ENCODE assay signal across 8 mouse cellular contexts in genomic region chr3:49756870-49757625, GRCm38 (mm10). TPM values are rescaled to one million over a fixed set of nuclear protein-coding genes. Genes with fewer than 3 reads are reported as not detected.
A peak's percentile ranks its signal among the peaks of the same experiment; 100 is the strongest.
DNase-seq lines count a peak whose midpoint lies in the region; ATAC-seq and TF ChIP-seq lines count a peak whose summit lies in the region.

Gene Pcdh18 (minus strand): TSS chr3:49757325.

- TF ChIP-seq POLR2A in spleen, adult 2 months (IDR thresholded peaks at IDR 0.05; ENCODE audit: low read depth, low read length), result no peak
- TF ChIP-seq POLR2A in embryonic fibroblast, embryonic 13.5 days (IDR thresholded peaks at IDR 0.05; ENCODE audit: low read depth, low read length), result peak; percentile 89

- no peaks in the 10 kb centered on the region for H3K9me3 ChIP-seq in heart, embryonic 12.5 days (replicated peaks)
- no peaks in the 10 kb centered on the region for H3K9me3 ChIP-seq in kidney, embryonic 16.5 days (ENCODE audit: low read length)
- H3K9me3 ChIP-seq in liver, embryonic 15.5 days (replicated peaks), result no peaks in the 10 kb centered on the region

- H3K4me2 ChIP-seq in heart, embryonic 12.5 days, result peak within 1 kb of the TSS; percentile 77
- H3K4me2 ChIP-seq in kidney, embryonic 16.5 days (replicated peaks; ENCODE audit: low read depth, low read length), result peak within 1 kb of the TSS; percentile 70
- H3K4me2 ChIP-seq in liver, embryonic 15.5 days, result peak within 1 kb of the TSS; percentile 64

- 3% methylated on average over 43 of the region's 43 CpGs for WGBS in spleen, adult 2 months
- under 1% methylated on average over 43 of the region's 43 CpGs for WGBS in heart, embryonic 12.5 days
- WGBS in kidney, embryonic 16.5 days, result 1% methylated on average over 42 of the region's 43 CpGs
- WGBS in liver, embryonic 15.5 days (ENCODE audit: insufficient replicate concordance), result under 1% methylated on average over 43 of the region's 43 CpGs

- peak; percentile 88 for ATAC-seq in heart, embryonic 12.5 days (ENCODE audit: insufficient number of reproducible peaks, low FRiP score)
- ATAC-seq in kidney, embryonic 16.5 days (ENCODE audit: low FRiP score, low TSS enrichment), result peak; percentile 94
- no peak for ATAC-seq in liver, embryonic 15.5 days (ENCODE audit: insufficient read depth)
- no peak for ATAC-seq in megakaryocyte-erythroid progenitor cell, adult 5-6 weeks (replicated peaks; ENCODE audit: low FRiP score, low TSS enrichment, poor library complexity, severe bottlenecking)

- H3K36me3 ChIP-seq in spleen, adult 2 months (ENCODE audit: control insufficient read depth, insufficient read depth, low read length), result no peaks in the 10 kb centered on the region
- H3K36me3 ChIP-seq in heart, embryonic 12.5 days, result peaks cover 17% of the 10 kb centered on the region
- H3K36me3 ChIP-seq in kidney, embryonic 16.5 days (ENCODE audit: insufficient read depth, low read length), result peaks cover 16% of the 10 kb centered on the region
- H3K36me3 ChIP-seq in liver, embryonic 15.5 days (replicated peaks), result no peaks in the 10 kb centered on the region

- no peak for DNase-seq in spleen, adult 2 months (ENCODE audit: low read depth in 1 of 2, low spot score in 2 of 2)
- DNase-seq in spleen, adult 12 weeks (ENCODE audit: low spot score), result no peak
- peak; percentile 82 for DNase-seq in ovary, adult 18-20 months (ENCODE audit: low spot score)

- peak within 1 kb of the TSS; percentile 35; the same call in 1 of the 2 replicates for H3K27ac ChIP-seq in spleen, adult 2 months (ENCODE audit: insufficient read depth, low read length)
- H3K27ac ChIP-seq in embryonic fibroblast, embryonic 13.5 days (ENCODE audit: insufficient read depth, low read length), result peak within 1 kb of the TSS; percentile 97
- H3K27ac ChIP-seq in heart, embryonic 12.5 days (ENCODE audit: poor library complexity, severe bottlenecking), result peak within 1 kb of the TSS; percentile 87
- H3K27ac ChIP-seq in kidney, embryonic 16.5 days (ENCODE audit: low read length), result peak within 1 kb of the TSS; percentile 93
- H3K27ac ChIP-seq in liver, embryonic 15.5 days (replicated peaks), result no peak within 1 kb of the TSS

- H3K4me3 ChIP-seq in spleen, adult 2 months (ENCODE audit: extremely low read depth, insufficient read depth, insufficient read length), result peak within 1 kb of the TSS; percentile 28; the same call in 1 of the 2 replicates
- peak within 1 kb of the TSS; percentile 83 for H3K4me3 ChIP-seq in embryonic fibroblast, embryonic 13.5 days (ENCODE audit: insufficient read depth, low read length)
- peak within 1 kb of the TSS; percentile 65 for H3K4me3 ChIP-seq in heart, embryonic 12.5 days
- H3K4me3 ChIP-seq in kidney, embryonic 16.5 days (ENCODE audit: low read length), result peak within 1 kb of the TSS; percentile 75
- H3K4me3 ChIP-seq in liver, embryonic 15.5 days (replicated peaks), result peak within 1 kb of the TSS; percentile 42

- H3K27me3 ChIP-seq in spleen, adult 2 months (ENCODE audit: control insufficient read depth, insufficient read depth, low read length), result no peaks in the 10 kb centered on the region
- no peaks in the 10 kb centered on the region for H3K27me3 ChIP-seq in heart, embryonic 12.5 days (replicated peaks)
- H3K27me3 ChIP-seq in kidney, embryonic 16.5 days (ENCODE audit: insufficient read depth, low read length), result no peaks in the 10 kb centered on the region
- H3K27me3 ChIP-seq in liver, embryonic 15.5 days, result peaks cover 31% of the 10 kb centered on the region

- no peaks in the 10 kb centered on the region for H3K4me1 ChIP-seq in spleen, adult 2 months (ENCODE audit: control insufficient read depth, insufficient read depth, insufficient read length)
- peaks cover 13% of the 10 kb centered on the region; the same call in 1 of the 2 replicates for H3K4me1 ChIP-seq in embryonic fibroblast, embryonic 13.5 days (ENCODE audit: control insufficient read depth, insufficient read depth, low read length)
- peaks cover 8% of the 10 kb centered on the region for H3K4me1 ChIP-seq in heart, embryonic 12.5 days (replicated peaks)
- H3K4me1 ChIP-seq in kidney, embryonic 16.5 days (ENCODE audit: insufficient read depth, low read length), result peaks cover 3% of the 10 kb centered on the region; the same call in 1 of the 2 replicates
- H3K4me1 ChIP-seq in liver, embryonic 15.5 days (replicated peaks), result no peaks in the 10 kb centered on the region

- no peak for TF ChIP-seq CTCF in spleen, adult 2 months (IDR thresholded peaks at IDR 0.05; ENCODE audit: extremely low read depth, insufficient read depth, insufficient read length, insufficient replicate concordance)
- TF ChIP-seq CTCF in embryonic fibroblast, embryonic 13.5 days (IDR thresholded peaks at IDR 0.05; ENCODE audit: borderline replicate concordance, insufficient read depth, low read length), result no peak

- peak within 1 kb of the TSS; percentile 82 for H3K9ac ChIP-seq in heart, embryonic 12.5 days
- H3K9ac ChIP-seq in kidney, embryonic 16.5 days (replicated peaks; ENCODE audit: low read length), result peak within 1 kb of the TSS; percentile 89
- H3K9ac ChIP-seq in liver, embryonic 15.5 days, result no peak within 1 kb of the TSS

RNA-seq across cellular contexts. Expression of gene Pcdh18, which starts in this region (rescaled TPM):
- 2.7 and 2.8 TPM in 2 replicates for polyA plus RNA-seq in spleen, adult 2 months (2012; rRNA removed)
- 64.2 and 103 TPM in 2 replicates for polyA plus RNA-seq in embryonic fibroblast, embryonic 13.5 days (2011; ENCODE audit: insufficient read length, low read depth, missing spikeins)
- 27.4 and 30.2 TPM in 2 replicates for polyA plus RNA-seq in heart, embryonic 12.5 days (2016; fragmentation: Nextera tagmentation; extraction: Ambion mirVana)
- polyA plus RNA-seq in kidney, embryonic 16.5 days (2015; fragmentation: Nextera tagmentation; extraction: Ambion mirVana), result 46.2 and 47.5 TPM in 2 replicates
- polyA plus RNA-seq in liver, embryonic 15.5 days (2015; fragmentation: Nextera tagmentation; extraction: Ambion mirVana), result 1.7 and 1.9 TPM in 2 replicates
- total RNA-seq in megakaryocyte-erythroid progenitor cell, adult 5-6 weeks (2014; fragmentation: Nextera tagmentation), result not detected in 2 replicates
- total RNA-seq in megakaryocyte-erythroid progenitor cell, adult 5-6 weeks (2017), result not detected in 2 replicates

Comparison
In these comparisons a context has a peak if more than half of its experiments do, and no peak if none do; other contexts are left out.
1. H3K4me3 ChIP-seq: peak in every context shown above with its lines; median percentile 83 in embryonic fibroblast, embryonic 13.5 days; 75 in kidney, embryonic 16.5 days; 65 in heart, embryonic 12.5 days; 42 in liver, embryonic 15.5 days; 28 in spleen, adult 2 months.
2. ATAC-seq: peak in heart, embryonic 12.5 days (single experiment) and kidney, embryonic 16.5 days (single experiment); none in liver, embryonic 15.5 days (single experiment) and megakaryocyte-erythroid progenitor cell, adult 5-6 weeks (single experiment).
3. Peak in every context shown above with its lines, with median percentiles within 50 percentile points of each other: H3K4me2 ChIP-seq.